Mouse (Mus musculus): ENCODE measurements around the gene Car11.
A peak's percentile ranks its signal among the peaks of the same experiment; 100 is the strongest.

The Car11 gene

DNA sequence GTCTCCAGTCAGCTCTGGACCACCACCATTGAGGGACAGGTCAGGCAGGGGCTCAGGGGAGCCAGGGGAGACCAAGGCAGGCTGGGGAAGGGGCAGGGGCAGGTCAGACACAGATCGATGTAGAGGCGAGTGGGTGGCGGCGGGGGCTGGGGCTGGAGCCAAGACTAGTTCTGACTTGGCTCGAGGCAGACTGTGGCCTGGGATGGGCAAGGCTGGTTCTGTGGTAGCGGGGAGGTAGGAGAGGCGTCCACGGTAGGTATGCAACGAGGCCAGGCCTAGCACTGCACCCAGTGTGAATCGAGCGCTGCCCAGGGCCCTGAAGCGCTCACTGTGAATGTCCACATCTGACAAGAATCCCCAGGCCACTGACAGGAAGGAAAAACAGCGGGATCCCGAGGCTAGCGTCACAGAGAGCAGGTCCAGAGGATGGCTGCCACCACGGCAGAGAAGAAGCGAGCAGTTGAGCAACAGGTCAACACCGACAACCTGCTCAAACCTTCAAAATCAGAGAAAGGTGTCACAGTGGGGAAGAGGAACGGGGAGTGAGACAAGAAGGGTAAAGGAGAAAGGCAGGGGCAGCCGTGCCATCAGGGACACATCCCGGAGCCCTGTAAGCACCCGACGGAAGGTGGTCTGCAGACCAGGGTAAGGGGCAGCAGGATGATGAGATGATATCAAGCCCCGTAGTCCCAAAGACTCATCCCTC, 11.8 kb downstream of the Car11 start:
- no peak for DNase-seq (ENCODE audit: low spot score)

DNA sequence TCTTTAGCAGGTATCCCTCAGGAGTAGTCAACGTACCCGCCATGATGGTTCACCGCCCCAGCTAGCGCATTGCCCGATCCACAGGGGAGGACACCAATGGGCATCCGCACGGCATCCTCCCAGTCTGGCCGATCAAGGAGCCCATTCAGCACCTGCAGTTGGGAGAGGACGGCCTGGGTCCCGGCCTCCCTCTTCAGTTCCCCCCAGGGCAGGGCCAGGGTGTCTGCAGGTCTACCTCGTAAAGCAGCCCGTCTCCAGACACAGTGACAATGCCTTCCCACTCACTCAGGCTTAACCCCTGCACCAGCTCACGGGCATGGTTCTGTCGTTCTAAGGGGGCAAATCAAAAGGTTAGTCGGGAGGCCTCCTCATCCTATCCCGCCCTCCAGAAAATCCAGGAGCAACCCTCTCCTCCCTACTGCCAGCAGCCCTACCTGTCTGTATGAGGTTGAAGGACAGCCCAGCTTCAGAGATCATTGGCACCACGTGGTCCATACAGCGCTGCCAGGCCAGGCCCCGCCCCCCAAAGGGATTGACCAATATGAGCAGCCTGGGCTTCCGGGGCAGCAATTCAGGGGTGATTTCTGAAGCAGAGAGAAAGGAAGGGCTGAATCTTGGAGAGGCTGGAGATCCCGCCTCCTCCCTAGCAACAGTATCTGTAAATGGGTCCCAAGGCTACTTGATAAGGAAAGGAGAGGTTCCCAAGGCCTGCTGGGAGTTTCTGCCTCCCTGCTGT, 12.5 kb downstream of the Car11 start:
- DNase-seq (ENCODE audit: low spot score) = no peak

DNA sequence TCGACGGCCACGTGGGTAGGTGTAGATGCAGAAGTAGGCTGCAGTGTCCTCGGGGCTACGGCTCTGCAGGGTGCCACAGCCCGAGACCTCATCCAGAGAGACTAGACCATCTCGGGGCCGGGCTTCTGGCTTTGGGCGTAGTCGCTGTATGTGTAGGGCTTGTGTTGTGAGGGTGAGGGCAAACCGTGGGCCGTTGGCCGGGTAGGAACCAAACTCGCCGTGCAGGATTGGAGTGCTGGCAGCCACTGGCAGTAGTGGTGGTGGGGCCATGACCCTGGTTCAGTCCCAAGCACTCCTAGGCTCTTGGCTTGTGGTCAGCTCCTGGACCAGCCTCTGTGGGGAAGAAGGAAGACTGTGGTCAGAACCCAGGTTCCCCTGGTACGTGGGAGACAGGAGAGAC, 13.8 kb downstream of the Car11 start:
- DNase-seq (ENCODE audit: low spot score) = no peak

DNA sequence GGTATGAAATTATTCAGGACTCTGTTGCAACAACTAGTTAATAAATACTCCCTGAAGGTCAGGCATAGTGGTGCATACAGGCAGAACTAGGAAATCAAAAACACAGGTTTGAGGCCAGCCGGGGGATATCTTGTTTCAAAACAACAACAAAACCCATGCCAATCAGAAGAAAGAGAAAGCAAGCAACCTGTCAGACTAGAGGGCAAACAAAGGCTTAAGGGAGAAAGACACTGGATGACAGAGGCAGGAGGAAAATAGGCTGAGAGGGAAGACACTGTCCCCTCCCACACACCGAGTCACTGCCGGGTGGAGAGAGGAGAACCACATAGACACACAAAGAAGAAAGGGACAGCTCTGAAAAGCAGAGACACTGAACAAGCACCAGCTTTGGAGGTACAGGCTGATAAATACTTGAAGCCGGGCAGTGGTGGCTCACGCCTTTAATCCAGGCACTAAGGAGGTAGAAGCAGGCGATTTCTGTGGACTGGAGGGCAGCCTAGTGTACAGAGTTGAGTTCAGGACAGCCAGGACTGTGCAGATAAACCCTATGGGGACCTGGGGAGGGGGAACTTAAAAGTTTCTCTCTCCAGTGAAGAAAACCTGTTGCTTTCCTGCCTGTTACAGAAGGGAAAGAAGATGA, 14.4 kb downstream of the Car11 start:
- DNase-seq (ENCODE audit: low spot score) = no peak

DNA sequence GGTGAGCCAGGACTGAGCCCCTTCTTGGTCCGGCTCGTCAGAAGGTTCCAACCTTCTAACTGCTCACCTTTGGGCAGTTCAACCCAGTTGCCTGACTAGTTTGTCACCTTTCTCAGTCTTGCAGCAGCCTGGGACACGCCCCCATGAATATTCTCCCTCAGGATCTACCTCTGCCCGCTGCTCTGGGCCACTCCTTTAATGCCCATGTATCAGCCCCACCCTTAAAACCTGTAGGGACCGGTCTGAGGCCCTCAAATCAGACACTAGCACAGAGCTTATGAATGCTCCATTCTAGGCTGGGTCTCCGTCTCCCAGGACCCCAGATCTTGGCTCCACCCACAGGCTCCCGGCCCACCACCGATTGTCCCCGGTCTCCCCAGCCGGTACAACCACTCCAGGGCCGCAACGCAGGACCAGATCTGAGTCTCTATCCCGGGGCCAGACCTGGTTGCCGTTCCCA, 15.0 kb downstream of the Car11 start:
- no peak for DNase-seq (ENCODE audit: low spot score)

DNA sequence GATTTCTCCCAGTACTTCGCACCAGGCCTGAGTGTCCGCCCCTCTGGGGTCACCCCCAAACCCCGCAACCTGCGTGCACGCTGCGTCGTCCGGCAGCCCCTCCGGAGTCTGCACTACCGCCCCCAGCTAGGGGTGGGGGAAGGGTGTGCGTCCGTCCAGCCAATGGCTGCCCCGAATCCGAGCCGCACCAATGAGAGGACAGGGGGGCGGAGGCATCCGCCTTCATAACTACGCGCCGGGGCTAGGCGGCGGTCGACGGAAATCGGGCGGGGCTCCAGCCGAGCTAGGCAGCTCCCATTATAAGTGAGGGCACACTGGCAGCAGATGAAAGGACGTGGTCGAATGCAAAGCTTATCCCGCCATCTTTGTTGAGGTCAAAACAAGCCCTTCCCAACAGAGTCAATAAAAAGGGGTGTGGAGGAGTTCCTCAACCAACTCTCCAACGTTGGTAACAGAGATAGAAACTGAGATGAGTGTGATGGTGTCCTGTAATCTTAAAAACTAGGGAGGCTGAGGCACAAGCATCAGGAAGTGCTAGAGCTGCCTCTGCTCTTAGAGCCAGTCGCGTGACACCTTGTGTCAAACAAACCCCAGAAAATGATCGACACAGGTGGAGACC, 15.6 kb downstream of the Car11 start, which contains the start of gene Rpl18:
Gene Rpl18, plus strand, starts transcription at position 368 of the 619 bp plus-strand sequence.
- peak; percentile 96 for DNase-seq (ENCODE audit: low spot score)

DNA sequence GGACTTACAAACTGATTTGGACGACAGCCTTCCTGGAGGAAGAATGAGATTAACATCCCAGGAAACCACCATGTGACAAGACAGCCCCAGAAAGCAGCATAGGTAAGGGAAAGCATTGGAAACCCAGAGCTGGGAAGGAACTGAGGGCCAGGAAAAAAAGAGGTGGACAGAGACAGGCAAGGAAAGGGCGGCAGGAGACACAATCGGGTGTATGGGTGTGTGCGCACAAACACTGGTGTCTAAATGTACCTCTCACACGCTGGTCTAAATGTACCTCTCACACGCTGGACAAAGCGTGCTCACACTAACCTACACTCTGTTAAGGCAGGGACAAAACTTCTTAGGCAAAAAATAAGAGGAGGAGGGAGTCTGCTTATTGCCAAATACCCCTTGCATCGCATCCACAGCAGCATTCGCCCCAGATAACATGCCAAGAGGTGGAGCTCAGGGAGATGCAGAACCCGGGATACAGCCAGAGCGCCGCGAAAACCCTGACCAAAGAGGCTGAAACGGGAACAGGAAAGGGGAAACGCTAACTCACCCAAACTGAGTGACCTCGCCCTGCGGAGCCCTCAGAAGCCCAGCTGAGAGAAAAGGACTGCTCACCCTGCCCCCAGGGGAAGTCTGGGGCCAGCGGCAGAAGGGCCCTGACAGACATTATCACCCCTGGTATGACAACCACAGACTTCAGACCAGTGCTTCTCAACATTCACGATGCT, 16.3 kb downstream of the Car11 start:
- no peak for DNase-seq (ENCODE audit: low spot score)

DNA sequence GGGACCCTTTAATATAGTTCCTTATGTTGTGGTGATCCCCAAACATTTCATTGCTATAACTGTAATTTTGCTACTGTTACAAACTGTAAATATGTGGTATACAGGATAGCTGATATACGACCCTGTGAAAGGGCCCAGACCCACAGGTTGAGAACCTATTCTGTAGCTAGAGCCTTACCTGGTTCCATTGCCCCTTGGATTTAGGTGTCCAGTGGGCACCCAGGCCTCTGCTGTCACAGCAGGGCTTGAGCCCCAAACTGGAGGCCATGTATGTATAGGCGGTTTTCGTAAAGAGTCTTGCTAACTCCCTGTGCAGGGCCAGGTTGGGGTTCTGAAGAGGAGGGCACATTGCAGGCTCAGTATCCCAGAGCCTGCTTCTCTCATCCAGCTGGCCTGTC, 16.8 kb downstream of the Car11 start:
- no peak for DNase-seq (ENCODE audit: low spot score)

DNA sequence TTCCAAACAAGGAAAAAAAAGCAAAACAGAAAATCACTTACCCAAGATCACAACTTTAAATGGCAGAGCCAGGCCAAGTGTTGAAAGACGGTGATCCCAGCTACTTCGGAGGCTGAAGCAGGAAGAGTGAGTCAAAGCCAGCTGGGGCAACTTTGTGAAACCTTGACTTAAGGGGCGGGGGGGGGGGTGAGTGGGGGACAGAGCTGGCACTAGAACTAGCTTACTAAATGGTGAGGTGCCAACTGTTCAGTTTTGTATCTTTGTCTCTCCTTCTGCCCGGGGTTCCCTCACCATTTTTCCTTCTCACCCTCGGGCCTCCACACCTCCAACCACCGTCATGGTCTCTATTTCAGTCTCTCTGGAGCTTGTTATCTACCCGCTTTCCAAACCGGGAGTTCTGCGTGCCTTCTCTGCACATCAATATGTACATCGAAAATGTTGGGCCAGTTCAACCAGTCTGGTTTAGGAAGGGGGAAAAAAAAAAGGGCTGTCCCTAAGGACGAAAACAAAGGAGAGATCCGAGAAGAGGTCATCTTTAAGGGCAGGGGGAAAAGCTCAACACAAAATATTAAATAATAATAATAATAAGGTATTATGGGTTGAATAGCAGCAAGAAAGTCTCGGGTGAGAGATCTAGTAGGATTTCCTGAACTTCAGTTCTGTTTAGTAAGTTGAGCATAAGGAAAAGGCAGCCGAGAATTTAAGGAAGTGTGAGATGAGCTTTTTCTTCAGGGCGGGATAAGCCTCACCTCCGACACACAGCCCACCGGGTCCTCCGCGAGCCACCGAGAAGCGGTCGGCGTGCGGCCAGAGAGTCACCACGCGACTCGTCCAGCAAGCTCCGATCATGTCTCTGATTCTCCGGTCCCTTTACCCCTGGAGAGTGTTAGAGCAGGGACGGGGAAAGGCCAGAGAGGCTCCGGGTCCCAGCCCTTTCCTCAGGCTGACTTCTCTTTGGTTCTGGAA, 17.6 kb downstream of the Car11 start:
- no peak for DNase-seq (ENCODE audit: low spot score)

DNA sequence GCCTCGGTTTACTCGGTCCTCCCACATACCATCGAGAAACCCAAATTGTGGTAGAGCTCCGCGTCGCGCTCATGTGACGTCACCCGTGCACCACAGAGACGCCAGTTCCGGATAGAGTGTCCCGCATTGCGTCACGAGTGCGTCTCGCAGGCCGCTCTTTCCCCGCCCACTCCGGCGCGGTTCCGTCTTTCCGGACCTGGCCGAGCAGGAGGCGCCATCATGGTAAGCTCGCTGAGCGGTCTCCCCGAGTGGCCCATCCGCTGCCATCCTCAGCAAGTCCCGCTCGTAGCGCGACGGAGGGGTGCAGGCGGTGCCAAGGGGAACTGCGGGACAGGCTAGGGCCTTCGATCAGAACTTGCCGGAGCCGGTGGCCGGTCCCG, 18.3 kb downstream of the Car11 start, which contains the start of gene Sphk2:
Gene Sphk2, minus strand, starts transcription at position 85 of the 380 bp plus-strand sequence.
- peak; percentile 95 for DNase-seq (ENCODE audit: low spot score)

DNA sequence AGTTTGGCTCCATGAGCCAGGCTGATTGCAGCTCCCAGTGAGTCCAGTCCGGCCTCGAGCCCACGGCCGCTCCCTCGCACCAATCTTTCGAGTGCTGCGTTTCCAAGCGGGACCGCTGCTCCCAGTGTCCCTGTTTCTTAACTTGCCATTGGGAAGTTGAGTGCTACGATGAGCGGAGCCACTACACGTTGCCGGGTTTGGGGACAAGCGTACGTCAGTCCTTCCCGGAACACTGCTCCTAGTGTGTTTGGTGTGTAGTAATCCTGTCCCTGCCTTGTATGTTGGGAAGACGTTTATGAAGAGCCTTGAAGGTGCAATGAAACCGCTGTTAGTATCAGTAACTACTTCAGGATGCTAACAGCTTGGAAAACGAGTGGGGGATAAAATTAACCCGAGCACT, 18.7 kb downstream of the Car11 start:
- no peak for DNase-seq (ENCODE audit: low spot score)

DNA sequence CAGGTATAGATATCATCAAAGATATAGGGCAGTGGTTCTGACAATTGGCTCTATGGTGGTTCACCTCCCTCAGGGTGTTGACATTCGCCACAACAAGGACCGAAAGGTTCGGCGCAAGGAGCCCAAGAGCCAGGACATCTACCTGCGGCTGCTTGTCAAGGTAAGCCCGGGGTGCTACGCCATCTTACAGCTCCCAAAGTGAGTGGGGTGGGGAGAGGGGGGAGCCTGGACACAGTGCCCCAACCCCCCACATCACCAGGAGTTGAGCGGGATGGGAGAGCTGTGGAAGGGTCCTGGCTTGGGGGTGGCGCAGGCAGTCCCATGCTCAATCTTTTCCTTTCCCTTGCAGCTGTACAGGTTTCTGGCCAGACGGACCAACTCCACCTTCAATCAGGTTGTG, 19.5 kb downstream of the Car11 start:
- no peak for DNase-seq (ENCODE audit: low spot score)

DNA sequence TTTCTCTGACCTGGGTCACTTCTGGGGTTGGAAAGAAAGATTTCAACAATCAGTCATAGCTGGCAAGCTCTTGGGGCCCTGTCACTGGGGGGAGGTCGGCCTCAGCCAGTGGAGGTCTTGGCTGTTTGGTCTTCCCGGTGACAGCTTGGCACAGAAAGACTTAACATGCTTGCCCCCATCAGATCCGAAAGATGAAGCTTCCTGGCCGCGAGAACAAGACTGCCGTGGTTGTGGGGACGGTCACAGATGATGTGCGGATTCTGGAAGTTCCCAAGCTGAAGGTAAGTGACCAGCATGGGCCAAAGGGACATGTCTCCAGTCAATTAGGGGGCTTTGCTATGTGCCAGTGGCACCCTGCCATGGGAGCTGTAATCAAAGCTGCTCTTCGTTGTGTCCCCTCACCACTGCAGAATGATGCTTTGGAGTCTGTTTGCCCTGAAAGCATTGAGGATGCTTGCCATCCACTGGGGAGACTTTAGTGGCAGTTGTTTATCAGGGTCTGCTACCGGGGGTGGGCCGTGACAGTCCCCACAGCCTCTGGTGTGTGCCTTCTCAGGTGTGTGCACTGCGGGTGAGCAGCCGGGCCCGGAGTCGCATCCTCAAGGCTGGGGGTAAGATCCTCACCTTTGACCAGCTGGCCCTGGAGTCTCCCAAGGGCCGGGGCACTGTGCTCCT, 20.2 kb downstream of the Car11 start:
- no peak for DNase-seq (ENCODE audit: low spot score)

DNA sequence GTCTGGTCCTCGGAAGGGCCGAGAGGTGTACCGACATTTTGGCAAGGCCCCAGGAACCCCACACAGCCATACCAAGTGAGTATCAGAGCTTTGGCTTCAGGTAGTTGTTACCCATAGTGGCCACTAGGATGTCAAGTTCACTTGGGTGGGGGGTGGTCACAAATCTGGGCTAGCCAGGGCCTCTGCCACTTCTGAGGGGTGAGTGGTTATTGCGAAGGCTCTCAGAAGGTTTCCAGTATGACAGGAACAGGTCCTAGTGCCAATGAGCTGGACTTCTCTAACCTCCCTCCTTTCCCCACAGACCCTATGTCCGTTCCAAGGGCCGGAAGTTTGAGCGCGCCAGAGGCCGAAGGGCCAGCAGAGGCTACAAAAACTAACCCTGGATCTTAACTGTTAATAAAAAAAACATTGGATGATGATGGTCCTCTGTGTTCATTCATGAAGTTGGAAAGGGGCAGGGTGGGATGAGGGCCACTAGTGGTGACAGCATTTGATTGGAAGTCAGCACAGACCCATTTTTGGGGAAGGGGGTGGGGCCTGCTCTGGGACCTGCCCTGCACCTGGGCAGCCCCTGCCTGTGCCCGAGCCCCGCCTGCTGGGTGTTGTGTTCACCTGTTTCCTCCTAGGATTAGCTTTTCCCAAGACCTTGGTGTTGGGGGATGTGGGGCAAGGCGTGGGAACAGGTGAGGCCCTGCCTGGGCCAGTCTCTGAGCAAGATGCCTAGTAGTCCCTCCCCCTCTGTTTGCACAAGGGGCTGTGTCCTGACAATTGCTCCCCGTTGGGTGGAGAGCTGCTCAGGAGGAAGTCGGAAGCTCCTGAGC, 21.0 kb downstream of the Car11 start, which contains the start of gene Fam83e:
Gene Fam83e, plus strand, starts transcription at position 800 of the 821 bp plus-strand sequence.
- DNase-seq (ENCODE audit: low spot score) = no peak

DNA sequence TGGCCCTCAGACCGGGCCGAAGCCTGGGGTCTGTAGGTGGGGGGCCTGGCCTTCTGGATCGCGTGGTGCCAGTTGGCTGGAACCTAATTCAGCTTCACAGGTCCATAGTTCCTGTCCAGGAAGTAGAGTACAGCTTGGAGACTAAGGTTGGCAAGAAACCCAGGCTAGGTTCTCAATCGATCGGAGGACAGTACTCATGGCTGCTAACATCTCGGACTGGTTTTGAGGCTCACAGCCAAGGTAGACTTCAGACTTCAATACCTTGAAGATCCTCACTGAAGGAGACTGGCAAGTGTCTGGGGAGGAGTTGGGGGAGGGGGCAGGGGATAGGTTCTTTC, 21.6 kb downstream of the Car11 start:
- DNase-seq (ENCODE audit: low spot score) = no peak

DNA sequence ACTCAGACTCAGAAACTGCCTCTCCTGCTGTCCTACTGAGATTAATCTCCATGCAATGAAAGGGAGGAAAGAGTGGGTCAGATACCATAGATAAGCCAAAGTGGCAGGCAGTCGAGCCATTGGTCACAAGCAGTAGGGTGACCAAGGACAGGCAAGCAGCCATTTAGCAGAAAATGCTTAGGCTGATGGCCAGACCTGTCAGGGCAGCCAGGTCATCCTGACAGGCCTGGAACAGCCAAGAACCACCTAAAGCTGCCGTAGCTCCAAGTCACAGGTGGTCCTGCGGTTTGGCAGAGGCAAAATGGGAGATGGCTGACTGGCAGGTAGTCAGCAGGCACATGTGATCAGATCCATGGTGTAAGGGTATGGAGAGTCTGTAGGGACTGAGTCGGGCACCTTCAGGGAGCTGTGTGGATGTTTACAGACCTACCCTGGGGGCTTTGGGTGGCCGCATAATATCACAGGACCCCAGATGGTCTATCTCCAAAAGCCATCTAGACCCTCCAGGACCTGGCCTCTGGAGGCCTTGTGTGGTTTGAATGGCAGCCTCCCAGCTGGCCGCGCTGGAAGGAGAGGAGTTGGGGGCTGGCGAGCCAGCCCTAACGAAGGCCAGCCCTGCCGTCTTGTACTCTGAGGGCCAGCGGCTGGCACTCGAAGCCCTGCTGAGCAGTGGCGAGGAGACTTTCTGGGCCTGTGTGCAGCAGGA, 22.2 kb downstream of the Car11 start:
- DNase-seq (ENCODE audit: low spot score) = no peak

DNA sequence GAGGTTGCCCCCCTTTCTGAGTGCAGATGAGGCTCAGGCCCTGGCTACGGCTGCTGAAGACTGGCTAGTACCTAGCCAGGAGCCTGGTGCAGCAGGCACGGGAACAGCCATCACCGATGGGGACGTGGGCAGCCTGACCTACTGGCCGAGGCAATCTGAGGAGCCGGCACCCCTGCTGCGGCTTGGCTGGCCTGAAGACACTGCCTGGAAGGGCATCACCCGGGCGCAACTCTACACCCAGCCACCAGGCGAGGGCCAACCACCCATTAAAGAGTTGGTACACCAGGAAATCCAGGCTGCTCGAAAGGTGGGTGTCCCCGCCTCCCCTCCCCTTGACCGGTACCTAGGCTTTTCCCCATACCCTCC, 22.7 kb downstream of the Car11 start:
- DNase-seq (ENCODE audit: low spot score) = no peak

DNA sequence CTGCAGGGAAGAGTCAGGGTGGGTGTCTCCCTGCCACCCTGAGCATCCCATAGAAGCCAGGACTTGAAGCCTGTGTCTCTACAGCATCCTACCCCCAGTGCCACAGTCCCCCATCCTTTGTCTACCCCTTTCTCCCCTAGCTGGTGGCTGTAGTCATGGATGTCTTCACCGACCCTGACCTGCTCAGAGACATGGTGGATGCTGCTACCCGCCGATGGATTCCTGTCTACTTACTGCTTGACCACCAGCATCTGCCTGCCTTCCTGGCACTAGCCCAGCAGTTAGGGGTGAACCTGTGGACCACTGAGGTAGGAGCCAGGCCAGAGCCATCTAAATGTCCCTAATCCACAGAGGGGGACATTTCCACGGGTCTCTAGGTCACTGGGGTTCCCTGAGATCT, 23.7 kb downstream of the Car11 start:
- no peak for DNase-seq (ENCODE audit: low spot score)

DNA sequence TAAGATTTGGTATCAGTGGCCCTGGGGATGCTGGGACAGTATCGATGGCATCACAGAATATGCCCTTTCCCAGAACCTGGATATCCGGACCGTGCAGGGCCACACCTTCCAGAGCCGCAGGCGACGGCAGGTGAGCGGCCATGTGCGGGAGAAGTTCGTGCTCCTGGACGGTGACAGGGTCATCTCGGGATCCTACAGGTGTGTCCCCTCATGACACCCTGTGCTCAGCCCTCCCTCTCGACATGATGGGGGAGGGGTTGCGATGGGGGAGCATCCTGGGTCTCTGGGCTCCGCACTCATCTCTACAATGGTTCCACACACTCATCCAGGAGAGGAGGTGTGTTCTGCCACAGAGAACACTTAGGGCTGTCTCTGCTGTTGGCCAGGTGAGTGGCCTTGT, 24.1 kb downstream of the Car11 start:
- no peak for DNase-seq (ENCODE audit: low spot score)

Measured in adipocyte (in vitro differentiated cells).